Mouse (Mus musculus): ENCODE measurements around the gene Bud23.
"Not testable (repeated sequence)": the region's sequence is repeated elsewhere in the genome, so short reads cannot be mapped to it uniquely, and the experiment has no call there.

The Bud23 gene

GRCm38 (mm10) chr5:135064909-135065446, at the start of gene Bud23:
Bud23 (minus strand) TSS chr5:135064959.
- not testable (repeated sequence) for DNase-seq (ENCODE audit: low spot score in 2 of 2)

- DNase-seq (ENCODE audit: low spot score in 2 of 2), result no peak
Measured at GRCm38 (mm10) chr5:135113782-135114181, 49.0 kb upstream of the Bud23 start.

GRCm38 (mm10) chr5:135109976-135110375, 45.2 kb upstream of the Bud23 start:
- no peak for DNase-seq (ENCODE audit: low spot score in 2 of 2)

GRCm38 (mm10) chr5:135109426-135109825, 44.7 kb upstream of the Bud23 start:
- no peak for DNase-seq (ENCODE audit: low spot score in 2 of 2)

- no peak for DNase-seq (ENCODE audit: low spot score in 2 of 2)
Measured at GRCm38 (mm10) chr5:135109017-135109416, 44.3 kb upstream of the Bud23 start.

- peak in 1 of 2 experiments; percentile 13 for DNase-seq (ENCODE audit: low spot score in 2 of 2)
Measured at GRCm38 (mm10) chr5:135107521-135108501, 43.1 kb upstream of the Bud23 start.

GRCm38 (mm10) chr5:135106758-135107256, 42.0 kb upstream of the Bud23 start:
- peak; percentile 37 to 63 for DNase-seq (ENCODE audit: low spot score in 2 of 2)

- no peak for DNase-seq (ENCODE audit: low spot score in 2 of 2)
Measured at GRCm38 (mm10) chr5:135103999-135104660, 39.4 kb upstream of the Bud23 start.

- no peak for DNase-seq (ENCODE audit: low spot score in 2 of 2)
Measured at GRCm38 (mm10) chr5:135100981-135101380, 36.2 kb upstream of the Bud23 start.

- no peak for DNase-seq (ENCODE audit: low spot score in 2 of 2)
Measured at GRCm38 (mm10) chr5:135089653-135090052, 24.9 kb upstream of the Bud23 start, which contains the start of gene Mlxipl. Mlxipl (plus strand) TSS chr5:135089890.

- DNase-seq (ENCODE audit: low spot score in 2 of 2), result no peak
Measured at GRCm38 (mm10) chr5:135086871-135087270, 22.1 kb upstream of the Bud23 start.

GRCm38 (mm10) chr5:135080539-135080938, 15.8 kb upstream of the Bud23 start:
- no peak for DNase-seq (ENCODE audit: low spot score in 2 of 2)

- DNase-seq (ENCODE audit: low spot score in 2 of 2), result no peak
Measured at GRCm38 (mm10) chr5:135079578-135079977, 14.8 kb upstream of the Bud23 start.

GRCm38 (mm10) chr5:135078482-135078810, 13.7 kb upstream of the Bud23 start:
- DNase-seq (ENCODE audit: low spot score in 2 of 2), result no peak

GRCm38 (mm10) chr5:135077564-135078481, 13.1 kb upstream of the Bud23 start, which contains the start of gene Vps37d:
Vps37d (minus strand) TSS chr5:135078266.
- peak; percentile 93 to 94 for DNase-seq (ENCODE audit: low spot score in 2 of 2)

- DNase-seq (ENCODE audit: low spot score in 2 of 2), result peak; percentile 26 to 44
Measured at GRCm38 (mm10) chr5:135076931-135077505, 12.3 kb upstream of the Bud23 start.

GRCm38 (mm10) chr5:135076368-135076767, 11.6 kb upstream of the Bud23 start:
- no peak for DNase-seq (ENCODE audit: low spot score in 2 of 2)

GRCm38 (mm10) chr5:135075655-135076054, 10.9 kb upstream of the Bud23 start:
- DNase-seq (ENCODE audit: low spot score in 2 of 2), result no peak

GRCm38 (mm10) chr5:135073349-135074150, 8.8 kb upstream of the Bud23 start:
- no peak for DNase-seq (ENCODE audit: low spot score in 2 of 2)

GRCm38 (mm10) chr5:135072720-135073119, 8.0 kb upstream of the Bud23 start:
- DNase-seq (ENCODE audit: low spot score in 2 of 2), result no peak
